Mouse (Mus musculus) liver (tissue): ENCODE measurements around the gene Vps37b.

Experiments used
- DNase-seq: peaks from one replicate; pipeline ENCODE4 v3.0.0-alpha.2; 2020; ENCODE audit warnings: mixed read lengths

The Vps37b gene

GRCm38 (mm10) chr5:124045453-124046010, 13.5 kb upstream of the Vps37b start:
- DNase-seq: no peak

GRCm38 (mm10) chr5:124043999-124044398, 11.9 kb upstream of the Vps37b start:
- no peak for DNase-seq

GRCm38 (mm10) chr5:124043212-124043978, 11.3 kb upstream of the Vps37b start:
- peak; percentile 50 for DNase-seq

- DNase-seq: no peak
Observed at GRCm38 (mm10) chr5:124041097-124041496, 9.0 kb upstream of the Vps37b start.

GRCm38 (mm10) chr5:124039602-124040001, 7.5 kb upstream of the Vps37b start:
- DNase-seq: peak; percentile 40

- peak; percentile 48 for DNase-seq
Observed at GRCm38 (mm10) chr5:124036836-124037235, 4.8 kb upstream of the Vps37b start.

- no peak for DNase-seq
Observed at GRCm38 (mm10) chr5:124036341-124036740, 4.3 kb upstream of the Vps37b start.

- DNase-seq: no peak
Observed at GRCm38 (mm10) chr5:124035806-124036205, 3.7 kb upstream of the Vps37b start.

GRCm38 (mm10) chr5:124035406-124035805, 3.3 kb upstream of the Vps37b start:
- DNase-seq: no peak

- no peak for DNase-seq
Observed at GRCm38 (mm10) chr5:124034471-124034870, 2.4 kb upstream of the Vps37b start.

- DNase-seq: peak; percentile 83
Observed at GRCm38 (mm10) chr5:124031068-124031955, 758 bp downstream of the Vps37b start.

GRCm38 (mm10) chr5:124030386-124031067, 1.5 kb downstream of the Vps37b start:
- no peak for DNase-seq

- DNase-seq: no peak
Observed at GRCm38 (mm10) chr5:124029220-124030035, 2.6 kb downstream of the Vps37b start.

GRCm38 (mm10) chr5:124028680-124029079, 3.4 kb downstream of the Vps37b start:
- no peak for DNase-seq

- no peak for DNase-seq
Observed at GRCm38 (mm10) chr5:124027702-124028470, 4.2 kb downstream of the Vps37b start.

GRCm38 (mm10) chr5:124026568-124026967, 5.5 kb downstream of the Vps37b start:
- DNase-seq: no peak

- DNase-seq: no peak
Observed at GRCm38 (mm10) chr5:124025587-124026441, 6.3 kb downstream of the Vps37b start.

- DNase-seq: no peak
Observed at GRCm38 (mm10) chr5:124025146-124025545, 6.9 kb downstream of the Vps37b start.

GRCm38 (mm10) chr5:124024677-124025076, 7.4 kb downstream of the Vps37b start:
- DNase-seq: no peak

GRCm38 (mm10) chr5:124022365-124022764, 9.7 kb downstream of the Vps37b start:
- no peak for DNase-seq
